Mouse (Mus musculus) bone marrow macrophage, adult 2 months (primary cell): ENCODE data around the gene Sfxn4.

Experiments used
- CTCF ChIP-seq: IDR thresholded peaks from 2 replicates; pipeline ENCODE4 v1.5.1; 2012; ENCODE audit warnings: low read depth, mild to moderate bottlenecking, low read length, moderate library complexity
- POLR2A ChIP-seq: IDR thresholded peaks from 2 replicates; pipeline ENCODE4 v1.6.1; 2012; ENCODE audit warnings: mild to moderate bottlenecking, low read depth, low read length, borderline replicate concordance

GRCm38 (mm10) chr19:60889714-60890315 lies 28.5 kb upstream of the Sfxn4 start, which contains the start of gene Grk5:
- peak; percentile 87 for TF ChIP-seq CTCF
- no peak for TF ChIP-seq POLR2A
